Mouse (Mus musculus): ENCODE results near the gene Alkbh5. TPM values are rescaled to one million over a fixed set of nuclear protein-coding genes. Genes with fewer than 3 reads are reported as not detected.
A peak's percentile ranks its signal among the peaks of the same experiment; 100 is the strongest.

Gene Alkbh5
- 34.1 and 42.4 TPM in 2 replicates for total RNA-seq (2014; rRNA removed)
- polyA plus RNA-seq (2015; fragmentation: Nextera tagmentation; extraction: Ambion mirVana): 23.1 and 23.6 TPM in 2 replicates

GRCm38 (mm10) chr11:60536180-60536858 is at the start of gene Alkbh5:
TSS of gene Alkbh5 (plus strand) at chr11:60536381.
- H3K9me3 ChIP-seq (ENCODE audit: low read length): no peaks in the 10 kb centered on the region

GRCm38 (mm10) chr11:60492726-60493125 is 43.5 kb upstream of the Alkbh5 start:
- no peak overlapping the region for H3K9ac ChIP-seq (replicated peaks; ENCODE audit: low read length)
- H3K4me3 ChIP-seq (ENCODE audit: low read length): no peak overlapping the region
- no peaks in the 10 kb centered on the region for H3K9me3 ChIP-seq (ENCODE audit: low read length)
- H3K27me3 ChIP-seq (ENCODE audit: insufficient read depth, low read length): no peaks in the 10 kb centered on the region
- TF ChIP-seq CTCF (IDR thresholded peaks at IDR 0.05; ENCODE audit: low read depth): no peak
- no peak overlapping the region for H3K4me2 ChIP-seq (ENCODE audit: low read depth, low read length)
- WGBS: 85% methylated on average over 5 of the region's 5 CpGs
- no peaks in the 10 kb centered on the region for H3K36me3 ChIP-seq (ENCODE audit: insufficient read depth, low read length)
- H3K27ac ChIP-seq: no peak overlapping the region
- DNase-seq (ENCODE audit: low spot score) (no peak), ATAC-seq (no peak)
- H3K4me1 ChIP-seq (ENCODE audit: insufficient read depth, low read length): no peaks in the 10 kb centered on the region

More at GRCm38 (mm10) chr11:60536180-60536858, at the start of gene Alkbh5:
- Histone ChIP-seq H3K4me2 (ENCODE audit: low read depth, low read length) (peak within 1 kb of the TSS; percentile 100), H3K27me3 (ENCODE audit: insufficient read depth, low read length) (no peaks in the 10 kb centered on the region), H3K27ac (peak within 1 kb of the TSS; percentile 98), H3K9ac (replicated peaks; ENCODE audit: low read length) (peak within 1 kb of the TSS; percentile 87), H3K4me1 (ENCODE audit: insufficient read depth, low read length) (peaks cover 25% of the 10 kb centered on the region), H3K36me3 (ENCODE audit: insufficient read depth, low read length) (no peaks in the 10 kb centered on the region), H3K4me3 (ENCODE audit: low read length) (peak within 1 kb of the TSS; percentile 72)
- DNase-seq (ENCODE audit: low spot score) (peak; percentile 49), ATAC-seq (no peak)
- no peak for TF ChIP-seq CTCF (IDR thresholded peaks at IDR 0.05; ENCODE audit: low read depth)
- WGBS: 12% methylated on average over 9 of the region's 9 CpGs

- no peak overlapping the region for H3K4me2 ChIP-seq (ENCODE audit: low read depth, low read length)
- DNase-seq (ENCODE audit: low spot score) (peak; percentile 14), ATAC-seq (peak; percentile 24; the same call in 1 of the 2 replicates)
- H3K9me3 ChIP-seq (ENCODE audit: low read length): no peaks in the 10 kb centered on the region
- H3K27ac ChIP-seq: no peak overlapping the region
- H3K4me3 ChIP-seq (ENCODE audit: low read length): no peak overlapping the region
- 66% methylated on average over 2 of the region's 2 CpGs for WGBS
- no peaks in the 10 kb centered on the region for H3K27me3 ChIP-seq (ENCODE audit: insufficient read depth, low read length)
- peak; percentile 22; the same call in 1 of the 2 replicates for TF ChIP-seq CTCF (IDR thresholded peaks at IDR 0.05; ENCODE audit: low read depth)
- no peaks in the 10 kb centered on the region for H3K4me1 ChIP-seq (ENCODE audit: insufficient read depth, low read length)
- H3K36me3 ChIP-seq (ENCODE audit: insufficient read depth, low read length): no peaks in the 10 kb centered on the region
- no peak overlapping the region for H3K9ac ChIP-seq (replicated peaks; ENCODE audit: low read length)
Measured at GRCm38 (mm10) chr11:60495692-60496091, 40.5 kb upstream of the Alkbh5 start.

- no peak overlapping the region for H3K9ac ChIP-seq (replicated peaks; ENCODE audit: low read length)
- DNase-seq (ENCODE audit: low spot score): no peak
- no peaks in the 10 kb centered on the region for H3K36me3 ChIP-seq (ENCODE audit: insufficient read depth, low read length)
- H3K4me1 ChIP-seq (ENCODE audit: insufficient read depth, low read length): 0 out of 2 replicates have a peak, but pooled peaks cover 5% of the 10 kb centered on the region
- H3K9me3 ChIP-seq (ENCODE audit: low read length): no peaks in the 10 kb centered on the region
- H3K4me2 ChIP-seq (ENCODE audit: low read depth, low read length): no peak overlapping the region
- no peak overlapping the region for H3K27ac ChIP-seq
- 75% methylated on average over 13 of the region's 13 CpGs for WGBS
- H3K4me3 ChIP-seq (ENCODE audit: low read length): no peak overlapping the region
- H3K27me3 ChIP-seq (ENCODE audit: insufficient read depth, low read length): no peaks in the 10 kb centered on the region
- TF ChIP-seq CTCF (IDR thresholded peaks at IDR 0.05; ENCODE audit: low read depth): no peak
- no peak for ATAC-seq
Measured at GRCm38 (mm10) chr11:60507281-60507680, 28.9 kb upstream of the Alkbh5 start.

GRCm38 (mm10) chr11:60508950-60509349 is 27.2 kb upstream of the Alkbh5 start:
- no peak overlapping the region for H3K9ac ChIP-seq (replicated peaks; ENCODE audit: low read length)
- TF ChIP-seq CTCF (IDR thresholded peaks at IDR 0.05; ENCODE audit: low read depth): no peak
- no peaks in the 10 kb centered on the region for H3K9me3 ChIP-seq (ENCODE audit: low read length)
- peak overlapping the region; percentile 65 for H3K4me2 ChIP-seq (ENCODE audit: low read depth, low read length)
- ATAC-seq (no peak), DNase-seq (ENCODE audit: low spot score) (no peak)
- H3K4me3 ChIP-seq (ENCODE audit: low read length): peak overlapping the region; percentile 31
- H3K4me1 ChIP-seq (ENCODE audit: insufficient read depth, low read length): 0 out of 2 replicates have a peak, but pooled peaks cover 5% of the 10 kb centered on the region
- H3K27ac ChIP-seq: no peak overlapping the region
- no peaks in the 10 kb centered on the region for H3K36me3 ChIP-seq (ENCODE audit: insufficient read depth, low read length)
- WGBS: 8% methylated on average over 8 of the region's 11 CpGs
- no peaks in the 10 kb centered on the region for H3K27me3 ChIP-seq (ENCODE audit: insufficient read depth, low read length)

- peak; percentile 45; the same call in 1 of the 2 replicates for ATAC-seq
- no peaks in the 10 kb centered on the region for H3K9me3 ChIP-seq (ENCODE audit: low read length)
- H3K36me3 ChIP-seq (ENCODE audit: insufficient read depth, low read length): no peaks in the 10 kb centered on the region
- 0 out of 2 replicates have a peak, but pooled peaks cover 5% of the 10 kb centered on the region for H3K4me1 ChIP-seq (ENCODE audit: insufficient read depth, low read length)
- no peak for TF ChIP-seq CTCF (IDR thresholded peaks at IDR 0.05; ENCODE audit: low read depth)
- peak overlapping the region; percentile 65 for H3K4me2 ChIP-seq (ENCODE audit: low read depth, low read length)
- WGBS: under 1% methylated on average over 24 of the region's 25 CpGs
- H3K4me3 ChIP-seq (ENCODE audit: low read length): peak overlapping the region; percentile 31
- H3K27me3 ChIP-seq (ENCODE audit: insufficient read depth, low read length): no peaks in the 10 kb centered on the region
- H3K9ac ChIP-seq (replicated peaks; ENCODE audit: low read length): peak overlapping the region; percentile 39
- no peak for DNase-seq (ENCODE audit: low spot score)
- H3K27ac ChIP-seq: no peak overlapping the region
Measured at GRCm38 (mm10) chr11:60509500-60509899, 26.7 kb upstream of the Alkbh5 start.

GRCm38 (mm10) chr11:60511893-60512292 is 24.3 kb upstream of the Alkbh5 start:
- TF ChIP-seq CTCF (IDR thresholded peaks at IDR 0.05; ENCODE audit: low read depth): no peak
- H3K9ac ChIP-seq (replicated peaks; ENCODE audit: low read length): no peak overlapping the region
- no peak for ATAC-seq
- H3K9me3 ChIP-seq (ENCODE audit: low read length): no peaks in the 10 kb centered on the region
- H3K36me3 ChIP-seq (ENCODE audit: insufficient read depth, low read length): no peaks in the 10 kb centered on the region
- no peak overlapping the region for H3K4me3 ChIP-seq (ENCODE audit: low read length)
- WGBS: 38% methylated on average over 1 of the region's 1 CpGs
- H3K4me2 ChIP-seq (ENCODE audit: low read depth, low read length): no peak overlapping the region
- H3K27ac ChIP-seq: no peak overlapping the region
- DNase-seq (ENCODE audit: low spot score): no peak
- H3K4me1 ChIP-seq (ENCODE audit: insufficient read depth, low read length): 0 out of 2 replicates have a peak, but pooled peaks cover 5% of the 10 kb centered on the region
- no peaks in the 10 kb centered on the region for H3K27me3 ChIP-seq (ENCODE audit: insufficient read depth, low read length)

All from hindbrain, postnatal 0 days (tissue).